Mouse (Mus musculus) gastrocnemius, postnatal 25 days (tissue): Measurements from ENCODE around the gene Gabra5. TPM values are rescaled to one million over a fixed set of nuclear protein-coding genes. Genes with fewer than 3 reads are reported as not detected.

Experiments used
- DNase-seq: peaks from one replicate; pipeline ENCODE4 v3.0.0; 2022
- long read RNA-seq, 2 experiments: library from polyadenylated mRNA; stranded (forward); transcript quantifications; one replicate each; pipeline ENCODE4 v2.0.0; 2021
- total RNA-seq, 2 experiments: library from RNA; stranded (reverse); gene quantifications; 1 replicate in 1 of 2; 2 replicates in 1 of 2; pipeline ENCODE4 v1.2.3; 2021

Gabra5 gene
- total RNA-seq: not detected
- long read RNA-seq, experiment 1: 0 reads
- long read RNA-seq, experiment 2: 0 reads

DNA sequence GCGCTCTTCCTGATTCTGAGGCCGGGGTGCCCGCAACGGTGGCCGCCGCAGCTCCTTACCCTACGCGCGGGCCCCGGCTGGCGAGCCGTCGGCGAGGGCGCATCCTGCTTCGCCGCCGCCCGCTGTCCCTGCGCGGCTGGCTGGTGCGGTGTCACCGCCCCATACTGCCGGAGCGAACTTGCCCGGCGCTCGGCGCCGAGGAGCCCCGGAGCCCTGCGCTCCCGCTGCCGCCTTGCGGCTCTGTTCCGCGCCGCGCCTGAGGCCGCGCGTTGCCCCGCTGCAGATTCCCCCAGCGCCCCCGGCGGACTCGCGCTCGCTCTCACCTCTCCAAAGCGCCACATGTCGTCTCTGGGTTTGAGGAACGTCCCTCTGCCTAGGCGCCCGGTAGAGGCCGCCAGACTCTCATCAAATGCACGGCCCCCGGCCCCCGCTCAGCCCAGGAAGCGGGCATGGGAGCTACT lies at the start of gene Gabra5:
TSS of gene Gabra5 (minus strand) at position 379 of the 461 bp plus-strand sequence.
- no peak for DNase-seq

DNA sequence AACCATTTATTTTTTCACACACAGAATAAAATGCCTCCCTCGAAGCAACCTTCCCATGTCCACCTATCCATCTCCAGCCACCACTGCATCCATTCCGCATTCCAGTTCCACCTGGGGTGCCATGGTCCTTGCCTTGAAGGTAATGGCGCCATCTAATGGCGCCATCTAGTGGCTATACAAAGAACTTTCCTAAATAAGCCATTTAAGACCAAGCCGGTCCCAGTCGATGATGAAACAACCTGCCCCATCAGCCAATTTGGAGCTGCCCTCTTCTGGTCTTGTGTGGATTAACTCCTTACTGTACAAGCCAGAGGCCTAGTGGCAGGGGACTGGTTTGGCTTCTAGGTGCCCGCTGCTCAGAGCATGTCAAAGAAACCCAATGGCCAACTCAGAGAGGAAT lies 28.7 kb upstream of the Gabra5 start:
- DNase-seq: no peak

DNA sequence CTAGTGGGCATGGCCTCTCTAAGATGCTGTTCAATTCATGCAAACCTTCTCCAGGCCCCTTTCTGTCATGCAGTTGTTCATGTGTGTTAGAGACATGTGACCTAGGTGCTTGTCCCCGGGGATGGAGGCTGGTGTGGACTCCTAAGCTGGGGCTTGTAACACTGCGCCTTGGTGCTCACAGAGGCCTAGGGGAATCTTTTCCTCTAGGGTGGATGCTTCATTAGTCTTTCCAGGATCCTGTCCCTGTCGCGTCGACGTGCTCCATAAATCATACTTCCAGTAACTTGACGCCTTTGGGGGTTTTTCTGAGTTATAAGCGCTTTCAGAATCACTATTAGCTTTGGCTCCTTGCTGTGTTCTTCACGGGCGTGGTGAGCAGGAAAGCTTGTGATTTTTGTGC lies 22.8 kb upstream of the Gabra5 start:
- no peak for DNase-seq

DNA sequence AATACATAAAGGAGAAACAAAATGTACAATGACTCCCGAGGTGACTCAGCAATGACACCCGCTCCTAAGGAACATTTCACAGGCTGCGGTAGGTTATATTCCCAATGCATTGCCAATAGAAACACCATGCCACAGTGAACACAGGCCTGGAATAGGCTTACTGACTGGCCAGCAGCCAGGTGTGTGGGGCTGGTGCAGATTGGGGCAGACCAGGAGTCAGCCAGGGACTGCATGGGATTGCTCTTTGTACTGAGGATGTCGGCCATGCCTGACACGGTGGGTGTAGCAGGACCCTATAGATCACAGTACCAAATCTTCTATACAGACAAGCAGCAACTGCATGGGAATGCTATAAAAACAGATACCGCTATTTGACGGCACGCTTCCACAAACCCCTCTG lies 20.1 kb upstream of the Gabra5 start:
- DNase-seq: no peak

DNA sequence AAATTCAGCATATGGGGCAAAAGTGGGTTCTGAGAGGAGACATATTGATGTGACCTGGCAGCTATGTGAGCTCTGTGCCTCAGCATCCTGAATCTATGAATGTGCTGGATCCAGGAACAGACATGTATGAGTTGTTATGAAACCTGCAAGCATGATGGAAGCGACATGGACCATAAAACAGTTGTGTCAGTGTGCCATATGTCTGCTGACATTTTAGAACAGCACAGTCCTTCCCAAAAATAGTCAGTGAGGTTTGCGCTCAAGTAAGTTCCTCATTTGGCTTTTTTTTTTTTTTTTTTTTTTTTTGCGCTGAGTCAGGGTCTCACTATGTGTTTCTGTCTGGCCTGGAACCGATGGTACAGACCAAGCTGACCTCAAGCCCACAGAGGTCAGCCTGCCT lies 19.6 kb upstream of the Gabra5 start:
- no peak for DNase-seq

DNA sequence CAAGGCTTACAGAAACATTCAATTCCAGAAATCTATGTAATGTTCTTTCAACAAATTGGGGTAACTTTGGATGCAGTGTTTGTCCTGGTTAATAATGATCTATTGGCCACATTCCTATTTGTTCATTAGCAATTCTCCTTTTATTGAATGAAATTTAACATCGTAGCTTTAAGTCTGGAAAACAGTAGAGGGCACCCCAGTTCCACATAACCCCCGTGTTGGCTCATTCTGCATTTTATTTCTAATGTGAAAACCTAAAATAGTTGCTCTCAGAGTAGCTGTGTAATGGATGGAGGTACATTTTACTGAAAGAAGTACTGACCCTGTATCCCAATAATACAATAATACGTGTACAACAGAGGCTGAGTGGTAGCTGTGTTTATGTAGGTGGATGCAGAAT lies 3.1 kb upstream of the Gabra5 start:
- DNase-seq: no peak

DNA sequence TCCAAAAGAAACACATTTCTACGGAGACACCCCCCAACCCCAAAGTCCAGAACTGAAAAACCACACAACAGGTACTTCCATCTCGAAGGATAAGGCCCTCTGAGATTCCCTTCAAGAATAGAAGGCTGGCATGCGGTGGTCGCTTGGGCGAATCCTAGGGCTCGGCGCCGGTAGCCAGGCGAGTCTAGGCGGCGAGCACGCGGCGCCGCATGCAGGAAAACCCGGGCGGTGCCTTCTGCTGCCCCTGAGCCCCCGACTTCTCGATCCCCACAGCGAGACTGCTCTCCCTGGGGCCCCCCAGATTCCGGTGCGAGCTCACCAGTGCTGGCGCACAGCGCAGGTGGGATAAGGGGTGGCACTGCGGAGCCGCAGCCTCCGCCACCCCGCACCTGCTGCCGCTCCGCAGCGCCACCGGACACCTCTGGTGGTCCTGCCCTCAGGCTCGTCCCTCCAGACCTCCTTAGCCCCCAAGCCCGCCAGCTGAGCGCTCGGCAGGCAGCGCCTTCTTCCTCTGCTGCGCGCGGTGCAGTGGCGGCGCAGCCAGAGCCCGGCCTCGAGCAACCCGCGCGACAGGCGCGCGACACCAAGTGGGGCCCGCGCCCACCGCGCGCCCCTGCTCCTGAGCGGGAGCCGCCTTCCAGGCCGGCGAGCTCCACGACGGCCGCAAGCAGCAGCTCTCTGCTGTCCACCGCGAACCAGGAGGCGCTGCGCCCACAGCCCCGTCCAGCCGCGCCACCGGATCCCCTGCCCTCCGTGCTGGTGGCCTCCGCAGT lies 813 bp downstream of the Gabra5 start:
- no peak for DNase-seq

DNA sequence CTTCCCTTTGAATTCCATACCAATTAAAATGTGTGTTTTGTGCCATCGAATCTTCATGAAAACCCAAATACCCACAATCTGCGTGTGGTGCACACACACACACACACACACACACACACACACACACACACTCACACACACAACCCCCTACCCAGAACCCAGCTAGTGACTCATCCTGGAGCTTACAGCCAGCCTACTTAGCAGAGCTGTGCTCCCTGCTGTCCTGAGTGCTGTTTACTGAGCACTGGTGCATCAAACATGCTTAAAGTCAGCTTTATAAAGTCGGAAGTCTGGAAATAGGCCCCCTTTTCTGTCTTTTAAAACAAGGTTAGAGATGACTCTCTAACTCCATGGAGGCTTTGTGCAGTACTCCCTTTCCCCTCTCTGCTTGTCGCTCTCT lies 7.0 kb downstream of the Gabra5 start:
- DNase-seq: no peak

DNA sequence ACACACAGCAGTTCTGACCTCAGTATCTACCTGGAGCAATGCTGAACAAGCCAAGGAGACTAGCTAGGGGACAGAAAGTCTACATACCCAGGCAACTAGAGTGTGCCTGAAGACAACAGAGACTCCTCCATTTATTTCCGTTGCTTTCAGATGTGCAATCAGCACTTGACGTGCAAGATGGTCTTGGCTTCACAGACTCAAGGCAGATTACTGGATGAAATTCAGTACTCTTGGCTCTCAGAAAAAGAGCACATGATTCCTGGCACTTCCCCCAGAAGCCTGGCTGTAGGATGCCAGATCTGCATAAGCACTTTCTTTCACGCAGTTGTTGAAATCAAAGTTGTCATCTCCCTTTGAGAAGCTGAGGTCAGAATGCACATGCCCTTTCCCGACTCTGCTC lies 18.1 kb downstream of the Gabra5 start:
- DNase-seq: no peak

DNA sequence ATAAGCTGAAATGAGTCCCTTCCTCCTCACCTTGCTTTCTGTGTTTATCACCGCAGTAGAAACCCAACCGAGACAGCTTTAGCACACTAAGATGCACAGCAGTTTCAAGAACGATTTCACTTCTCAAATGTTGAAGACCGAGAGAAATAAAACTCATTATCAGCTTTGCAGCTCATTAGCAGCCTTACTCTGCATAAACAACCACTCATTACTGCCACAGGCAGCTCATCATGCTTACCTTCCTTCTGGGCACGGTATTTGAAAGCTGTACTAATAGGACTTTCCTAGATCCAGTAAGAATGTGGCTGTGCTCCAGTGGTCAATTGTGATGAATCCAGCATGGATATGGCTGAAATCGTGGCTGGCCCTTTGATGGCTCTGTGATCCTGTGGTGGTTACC lies 23.0 kb downstream of the Gabra5 start:
- no peak for DNase-seq

DNA sequence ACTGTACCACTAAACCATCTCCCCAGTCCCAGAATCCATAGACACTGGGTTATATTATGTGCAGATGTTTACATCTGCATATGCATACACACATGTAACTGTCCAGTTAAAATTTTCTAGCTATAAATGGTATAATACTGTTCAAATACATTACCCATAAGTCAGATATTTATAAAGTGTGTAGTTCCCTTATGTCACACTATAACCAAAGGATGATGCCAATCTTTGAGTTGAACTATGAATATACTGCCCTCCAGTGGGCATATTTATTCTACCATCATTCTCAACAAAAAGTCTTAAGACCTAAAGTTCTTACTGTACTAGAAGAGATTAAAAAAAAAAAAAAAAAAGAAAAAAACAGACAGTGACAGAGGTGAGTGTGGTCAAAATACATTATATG lies 27.0 kb downstream of the Gabra5 start:
- no peak for DNase-seq

DNA sequence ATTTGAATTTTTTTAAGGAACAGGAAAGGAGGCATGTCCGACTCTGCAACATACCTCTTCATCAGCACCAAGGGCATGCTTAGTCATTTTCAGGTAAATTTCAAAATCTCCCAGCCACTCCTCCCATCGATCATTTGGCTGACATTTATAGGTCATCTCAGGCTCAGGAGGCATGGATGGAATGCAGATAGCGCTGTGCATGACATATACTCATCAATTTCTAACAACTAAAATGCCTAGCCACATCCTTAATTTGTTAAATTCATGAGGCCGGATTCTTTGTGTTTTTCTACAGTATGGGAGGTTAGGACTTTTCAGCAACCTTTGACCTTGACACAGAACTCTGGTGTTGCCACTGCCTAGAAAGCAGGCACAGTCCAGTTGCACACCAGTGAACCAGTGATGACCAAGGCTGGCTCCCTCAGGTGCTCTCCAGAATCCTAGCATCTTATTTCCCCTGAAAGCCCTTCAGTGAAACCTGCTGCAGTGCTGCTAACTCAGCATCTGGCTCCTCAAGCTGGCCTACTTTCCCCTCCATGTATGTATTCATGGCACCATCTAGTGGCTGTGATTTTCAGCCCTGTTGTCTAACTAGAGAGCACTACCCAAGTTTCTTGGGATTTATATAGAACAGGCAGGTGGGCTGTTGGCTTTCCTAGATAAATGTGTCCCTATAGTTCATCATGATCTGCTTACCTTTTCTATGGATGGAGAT lies 35.9 kb downstream of the Gabra5 start:
- DNase-seq: no peak

DNA sequence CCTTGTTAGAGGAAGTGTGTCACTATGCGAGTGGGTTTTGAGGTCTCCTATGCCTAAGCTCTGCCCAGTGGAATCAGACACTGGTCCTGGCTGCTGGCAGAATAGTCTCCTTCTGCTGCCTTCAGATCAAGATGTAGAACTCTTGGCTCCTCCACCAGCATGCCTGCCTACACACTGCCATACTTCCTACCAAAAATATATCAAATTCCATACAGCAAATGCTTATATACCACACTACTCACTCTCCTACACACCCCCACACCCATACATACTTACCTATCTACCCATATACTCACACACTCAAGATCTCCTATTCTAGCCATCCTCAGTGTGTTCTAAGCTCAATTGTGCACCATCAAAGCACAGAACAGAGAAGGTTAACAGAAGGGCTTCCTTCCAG lies 38.5 kb downstream of the Gabra5 start:
- no peak for DNase-seq

DNA sequence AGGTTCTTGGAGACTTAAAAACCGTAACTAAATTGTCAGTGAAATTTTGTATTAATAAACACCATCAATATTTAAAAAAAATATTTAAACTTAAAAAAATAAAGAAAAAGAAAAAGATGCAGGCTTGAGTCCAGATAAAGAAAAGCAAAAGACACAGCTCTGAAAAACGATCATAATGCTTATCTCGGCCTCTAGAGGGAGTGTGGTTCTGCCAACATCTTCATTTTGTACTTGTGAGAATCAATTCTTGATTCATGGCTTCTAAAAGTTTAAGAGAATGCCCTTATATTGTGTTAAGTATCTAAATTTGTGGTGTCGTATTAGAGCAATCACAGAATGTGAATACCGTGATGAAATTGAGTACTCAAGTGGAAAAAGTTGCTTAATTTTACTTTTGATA lies 49.5 kb downstream of the Gabra5 start:
- no peak for DNase-seq

DNA sequence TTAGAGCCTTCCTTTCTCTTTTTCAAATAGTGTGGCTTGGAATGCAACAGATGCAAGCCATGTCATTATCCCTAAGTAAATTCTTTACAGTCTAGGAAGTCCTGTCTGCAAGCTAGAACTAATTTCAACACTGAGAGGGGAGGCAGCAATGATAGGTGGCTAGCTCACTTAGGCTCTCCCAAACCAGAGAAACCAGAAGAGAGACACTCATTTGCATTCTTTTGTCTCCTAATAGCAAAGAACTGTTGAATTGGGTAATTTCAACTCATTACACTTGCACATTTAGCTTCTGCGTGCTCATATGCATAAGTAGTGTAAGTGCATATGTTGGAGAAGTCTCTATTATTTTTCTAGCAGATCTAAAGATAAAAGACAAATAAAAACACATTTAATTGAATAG lies 61.6 kb downstream of the Gabra5 start:
- DNase-seq: no peak

DNA sequence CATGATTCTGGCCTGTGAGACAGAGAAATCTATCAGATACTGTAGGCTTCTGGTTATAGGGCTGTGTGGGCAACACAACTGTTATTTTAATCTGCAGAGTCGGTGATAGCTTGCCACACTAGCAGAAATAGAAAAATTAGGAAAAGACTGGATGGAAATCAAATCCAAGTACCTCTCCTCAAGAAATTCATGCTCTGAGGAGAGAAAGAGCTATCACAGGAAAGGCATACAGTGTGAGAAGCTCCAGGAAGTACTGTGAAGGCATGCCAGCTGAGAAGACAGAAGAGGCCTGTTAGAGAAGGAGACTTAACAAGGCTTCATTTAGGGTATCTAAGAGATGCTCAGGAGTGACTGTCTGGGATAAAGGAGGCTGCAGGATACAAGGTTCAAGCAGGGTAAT lies 87.2 kb downstream of the Gabra5 start:
- no peak for DNase-seq

DNA sequence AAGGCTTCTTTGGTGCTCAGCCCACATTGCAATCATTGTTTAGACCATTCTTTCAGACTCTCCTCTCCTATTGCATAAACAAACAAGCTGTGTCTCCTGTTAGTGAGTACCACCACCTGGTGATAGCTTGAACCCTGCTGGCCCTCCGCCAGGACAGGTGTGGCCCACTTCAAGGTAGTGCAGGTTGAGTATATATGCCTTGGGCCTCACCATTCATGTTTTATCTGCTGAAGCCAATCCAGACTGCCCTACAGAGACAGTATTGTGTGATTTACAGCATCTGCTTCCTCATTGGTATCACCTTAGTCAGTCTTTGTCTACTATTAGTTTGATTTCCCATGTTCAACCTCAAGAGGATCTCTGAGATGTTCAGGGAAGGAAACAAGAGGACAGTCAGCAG lies 88.8 kb downstream of the Gabra5 start:
- DNase-seq: no peak

DNA sequence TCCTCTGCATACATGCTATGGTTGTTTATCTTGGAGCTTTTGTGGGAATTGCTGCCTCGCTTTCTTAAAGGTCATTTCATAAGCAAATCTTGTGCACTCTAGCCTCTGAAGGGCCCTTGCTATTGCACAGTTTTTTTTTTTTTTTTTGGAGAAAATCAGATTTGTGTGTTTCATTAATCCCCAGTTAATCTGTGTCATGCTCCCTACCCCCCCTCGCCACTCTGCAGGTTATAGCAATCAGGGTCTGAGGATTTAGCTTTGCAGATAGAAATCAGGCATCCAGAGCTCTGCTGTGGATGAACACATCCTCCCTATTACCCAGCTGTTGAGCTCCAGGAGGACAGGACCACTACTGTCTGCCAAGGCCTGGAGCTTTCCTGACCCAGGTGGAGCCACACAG lies 90.5 kb downstream of the Gabra5 start, which contains the start of gene Gabrb3:
TSS of gene Gabrb3 (plus strand) at position 301 of the 400 bp plus-strand sequence.
- no peak for DNase-seq

DNA sequence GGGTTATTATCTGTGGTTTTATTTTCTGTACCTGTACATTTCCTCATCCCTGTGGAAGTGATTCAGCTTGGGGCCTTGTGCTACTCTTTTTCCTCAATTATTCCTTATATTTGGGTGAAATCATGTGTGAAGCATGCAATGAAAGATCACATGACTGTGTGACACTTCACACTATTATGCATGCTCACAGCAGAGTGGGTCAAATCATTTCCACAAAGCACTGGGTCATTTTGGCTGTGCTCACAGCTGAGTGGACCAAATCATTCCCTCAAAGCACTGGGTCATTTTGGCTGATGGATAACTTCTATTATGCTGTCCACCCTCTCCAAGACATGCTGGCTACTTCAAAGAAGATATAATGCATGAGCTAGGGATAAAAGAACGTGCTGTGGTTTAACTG lies 97.0 kb downstream of the Gabra5 start:
- no peak for DNase-seq

DNA sequence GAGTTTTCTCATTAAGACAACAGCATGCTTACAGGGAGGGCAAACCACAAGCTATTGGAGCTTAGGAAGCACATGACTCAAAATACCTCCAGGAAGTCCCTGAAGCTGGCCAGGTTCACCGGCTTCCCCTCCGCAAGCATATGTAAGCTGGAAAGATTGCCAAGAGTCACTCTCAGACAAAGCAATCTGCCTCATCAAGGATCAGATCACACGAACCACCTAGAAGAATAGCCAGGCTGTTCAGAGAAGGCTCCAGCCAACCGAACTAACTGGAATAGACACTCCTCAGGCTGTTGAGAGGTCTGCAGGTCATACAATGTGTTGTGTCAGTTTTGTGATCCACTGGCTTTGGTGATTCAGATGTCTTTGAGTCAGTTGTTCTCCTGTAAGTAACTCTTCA lies 98.7 kb downstream of the Gabra5 start:
- no peak for DNase-seq

DNA sequence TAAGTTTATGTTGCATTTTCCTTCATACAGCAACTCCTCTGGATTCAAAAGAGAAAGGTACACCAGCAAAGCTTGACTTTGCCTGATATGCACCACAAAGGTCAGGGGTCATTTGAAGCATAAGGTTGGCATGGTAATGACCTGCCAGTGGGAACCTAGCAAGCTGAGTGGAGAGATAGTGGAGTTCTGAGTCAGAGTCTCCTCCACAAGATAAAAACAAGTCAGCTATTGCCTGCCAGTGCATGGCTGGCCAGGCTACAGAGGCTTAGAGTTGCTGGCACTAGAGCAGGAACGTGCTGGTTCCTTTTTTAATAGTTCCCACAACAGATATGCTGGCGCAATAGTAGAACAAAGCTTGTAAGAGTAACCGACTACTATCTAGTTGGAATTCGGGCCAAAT lies 116.3 kb downstream of the Gabra5 start:
- DNase-seq: no peak

DNA sequence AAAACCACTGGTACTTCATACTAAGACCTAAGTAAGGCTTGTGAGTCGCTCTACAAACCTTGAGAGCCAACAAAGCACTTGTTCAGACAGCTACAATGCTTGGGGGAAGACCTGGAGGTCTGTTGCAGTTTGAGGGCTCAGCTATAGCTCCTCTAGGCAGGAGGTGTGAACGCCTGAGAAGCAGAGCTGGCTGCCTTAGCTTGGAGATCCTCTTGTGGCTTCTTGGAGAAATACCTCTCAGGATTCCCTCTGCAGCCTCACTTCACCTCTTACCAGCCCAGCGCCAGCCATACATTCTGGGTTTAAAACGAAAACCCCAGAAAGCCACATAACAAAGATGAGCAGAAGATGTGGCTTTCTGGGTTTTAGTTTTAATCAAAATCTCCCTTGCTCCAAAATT lies 119.8 kb downstream of the Gabra5 start:
- DNase-seq: no peak

DNA sequence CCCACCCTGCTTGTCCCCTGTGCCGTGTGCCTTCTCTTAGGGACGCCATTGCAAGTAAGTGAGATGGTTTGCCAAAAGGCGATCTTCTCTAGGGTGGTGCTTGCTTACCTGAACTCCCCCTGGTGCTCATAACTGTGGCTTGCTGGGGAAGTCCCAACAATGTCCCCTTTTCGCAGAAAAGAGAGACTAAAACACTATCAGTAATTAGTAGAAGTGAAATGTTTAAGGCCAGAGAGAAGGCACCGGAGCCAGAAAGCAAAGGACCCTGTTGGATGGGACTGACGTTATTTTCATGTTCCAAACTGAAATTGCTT lies 122.6 kb downstream of the Gabra5 start:
- DNase-seq: no peak
